Mouse (Mus musculus) thymus, postnatal 25 days (tissue): ENCODE measurements at regions not wholly inside any gene's neighbourhood (a gene's known extent, or its start where the extent isn't known, plus 50 kb on each side); places are given as distances from the start of the nearest gene placed in this dataset.

Experiments
- DNase-seq: peaks from one replicate; pipeline ENCODE4 v3.0.0; 2022

DNA sequence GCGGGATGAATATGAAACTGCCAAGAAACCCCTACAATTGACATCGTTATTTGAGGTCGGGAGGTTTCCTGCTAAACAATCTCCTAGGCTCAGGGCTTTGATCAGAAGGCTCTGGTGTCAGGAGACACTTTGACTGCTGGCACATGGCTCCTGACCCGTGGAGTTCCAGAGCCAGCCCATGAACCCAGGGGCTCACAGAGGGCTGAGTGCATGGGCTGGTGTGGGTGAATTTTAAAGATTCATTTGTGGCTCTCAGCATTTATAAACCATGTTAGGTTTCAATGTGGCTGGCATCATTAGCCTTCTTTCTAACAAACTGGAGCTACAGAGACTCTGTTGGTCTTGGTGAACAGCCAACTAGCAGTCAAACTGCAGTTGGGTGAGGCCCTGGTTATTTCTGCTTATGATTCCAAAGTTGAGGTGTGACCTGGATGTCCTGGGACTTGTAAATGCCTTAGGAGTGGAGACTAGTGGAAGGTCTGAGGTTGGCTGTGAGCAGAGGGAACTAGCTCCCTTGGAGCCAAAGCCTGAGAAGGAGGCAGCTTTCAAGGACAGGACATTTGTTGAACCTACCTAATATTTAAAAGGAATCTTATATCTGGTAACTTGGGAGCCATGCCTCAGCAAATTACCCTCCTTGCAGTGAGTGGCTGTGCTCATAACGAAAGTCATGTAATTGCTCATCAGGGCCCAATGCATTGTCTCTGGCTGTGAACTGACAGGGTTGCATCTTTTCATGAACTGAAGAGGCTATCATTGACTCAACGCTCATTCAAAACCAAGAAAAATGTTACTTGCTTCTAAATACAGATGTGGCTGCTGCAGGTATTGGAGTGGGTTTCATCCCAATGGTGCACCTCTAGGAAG lies 108.0 kb upstream of the Mki67 start:
- DNase-seq: no peak

GRCm38 (mm10) chr7:135829246-135829645 lies 113.1 kb upstream of the Mki67 start:
- DNase-seq: no peak

DNA sequence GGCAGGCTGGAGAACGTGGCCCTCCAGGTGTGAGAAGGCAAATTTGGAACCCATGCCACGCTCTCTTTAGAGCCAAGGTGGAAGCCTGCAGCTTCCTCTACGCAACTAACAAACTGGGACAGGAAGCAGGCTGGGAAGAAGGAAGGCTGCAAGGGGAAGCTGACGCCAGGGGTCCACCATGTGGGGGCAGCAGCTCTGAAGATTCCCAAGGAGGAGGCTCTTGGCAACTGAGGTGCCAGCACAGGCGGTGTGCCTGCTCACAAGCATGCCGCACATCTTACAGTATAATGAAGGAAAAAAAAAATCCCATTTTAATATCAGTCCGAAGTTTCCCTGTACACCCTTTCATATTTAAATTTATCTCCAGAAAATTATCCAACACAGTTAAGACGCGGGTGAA lies 117.3 kb upstream of the Mki67 start:
- DNase-seq: no peak

- DNase-seq: peak; percentile 14
Observed at GRCm38 (mm10) chr7:135836808-135837733, 120.9 kb upstream of the Mki67 start.

GRCm38 (mm10) chr7:135844018-135844417 lies 127.9 kb upstream of the Mki67 start:
- DNase-seq: no peak

DNA sequence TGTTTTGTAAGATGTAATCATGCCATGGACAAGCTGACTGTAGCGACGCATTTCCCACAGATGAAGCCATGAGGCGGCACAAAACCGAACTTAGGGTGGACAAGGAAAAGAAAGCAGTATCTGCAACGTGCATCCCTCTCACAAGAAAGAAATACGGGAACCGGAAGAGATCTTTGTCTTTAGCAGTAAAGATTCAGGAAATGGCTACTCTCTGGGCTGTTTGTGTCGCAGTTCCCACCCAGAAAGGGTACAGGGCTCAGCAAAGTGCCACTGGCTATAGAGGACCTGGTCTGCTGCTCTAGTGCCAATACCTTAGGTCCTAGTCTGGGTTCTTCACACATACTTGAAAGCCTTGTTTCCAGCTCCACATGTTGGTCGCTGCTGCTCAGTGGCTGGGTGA lies 131.1 kb upstream of the Mki67 start:
- no peak for DNase-seq

GRCm38 (mm10) chr7:135848170-135848569 lies 132.0 kb upstream of the Mki67 start:
- DNase-seq: no peak

DNA sequence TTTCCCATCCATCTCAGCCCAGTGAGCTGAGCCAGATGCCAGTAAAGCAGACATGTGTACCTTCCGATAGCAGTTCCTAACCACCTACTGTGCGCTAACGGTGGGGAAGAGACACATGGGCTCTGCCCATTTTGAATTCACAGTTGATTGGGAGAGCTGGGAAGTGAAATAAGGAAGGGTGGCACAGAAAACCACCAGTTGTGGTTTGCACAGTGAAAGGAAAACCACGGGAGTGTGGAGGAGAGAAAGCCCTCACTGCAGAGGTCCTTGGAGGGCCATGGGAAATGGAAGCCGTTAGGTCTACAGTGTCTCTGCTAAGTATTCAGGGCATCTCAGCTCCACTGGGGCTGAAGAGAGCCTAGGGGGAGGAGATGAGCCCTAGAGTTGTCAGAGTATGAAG lies 132.7 kb upstream of the Mki67 start:
- no peak for DNase-seq

GRCm38 (mm10) chr7:135853127-135853813 lies 137.1 kb upstream of the Mki67 start:
- peak; percentile 34 for DNase-seq

- DNase-seq: no peak
Observed at GRCm38 (mm10) chr7:135853814-135854324, 137.7 kb upstream of the Mki67 start.

DNA sequence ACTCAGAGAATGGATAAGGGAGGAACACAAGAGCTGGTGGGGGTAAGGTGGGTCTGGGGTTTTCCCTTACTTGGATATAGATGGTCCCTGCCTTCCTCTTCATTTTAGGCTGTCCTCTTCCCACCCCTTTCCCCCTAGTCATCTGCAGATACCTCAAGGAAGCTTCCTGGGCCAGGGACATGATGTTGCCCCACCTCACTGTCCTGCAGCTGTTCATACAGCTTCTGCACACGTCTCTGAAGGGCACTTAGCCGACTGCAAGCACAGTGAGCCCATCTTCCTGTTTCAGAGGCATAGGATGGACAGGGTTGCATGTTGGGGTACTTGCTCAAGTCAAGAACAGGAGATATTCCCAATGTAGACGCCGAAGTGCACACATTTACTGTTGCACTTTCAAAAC lies 144.1 kb upstream of the Mki67 start:
- no peak for DNase-seq

DNA sequence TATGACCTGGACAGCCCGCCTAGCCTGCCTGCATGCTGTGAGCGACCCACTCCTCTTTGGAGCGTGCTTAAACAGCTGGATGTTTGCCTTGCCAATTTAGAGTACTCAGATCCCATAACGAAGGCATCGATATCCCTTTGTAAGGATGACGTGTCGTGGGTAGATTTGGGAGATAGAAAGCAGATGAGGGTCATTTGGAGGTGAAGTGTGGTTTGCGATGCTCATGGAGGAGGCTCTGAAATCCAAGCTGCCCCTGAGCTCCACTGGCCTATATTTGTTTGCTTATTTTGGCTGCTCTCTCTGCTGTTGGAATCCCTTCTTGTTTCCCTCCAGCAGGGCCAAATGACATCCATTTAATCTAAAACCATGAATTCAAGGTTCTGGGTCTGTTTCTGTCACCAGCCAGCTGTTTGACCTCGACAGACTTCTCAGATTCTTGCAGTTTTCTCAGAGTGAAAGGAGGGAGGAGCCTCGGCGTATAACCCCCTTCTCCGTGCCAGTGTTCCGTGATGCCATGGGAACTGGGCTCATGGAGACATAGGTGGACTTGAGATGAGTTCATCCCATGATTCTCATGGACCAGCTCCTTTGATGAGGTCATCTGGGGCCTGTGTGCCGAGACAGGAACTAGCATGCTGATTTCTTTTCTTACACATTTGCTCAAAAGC lies 144.7 kb upstream of the Mki67 start:
- DNase-seq: no peak

DNA sequence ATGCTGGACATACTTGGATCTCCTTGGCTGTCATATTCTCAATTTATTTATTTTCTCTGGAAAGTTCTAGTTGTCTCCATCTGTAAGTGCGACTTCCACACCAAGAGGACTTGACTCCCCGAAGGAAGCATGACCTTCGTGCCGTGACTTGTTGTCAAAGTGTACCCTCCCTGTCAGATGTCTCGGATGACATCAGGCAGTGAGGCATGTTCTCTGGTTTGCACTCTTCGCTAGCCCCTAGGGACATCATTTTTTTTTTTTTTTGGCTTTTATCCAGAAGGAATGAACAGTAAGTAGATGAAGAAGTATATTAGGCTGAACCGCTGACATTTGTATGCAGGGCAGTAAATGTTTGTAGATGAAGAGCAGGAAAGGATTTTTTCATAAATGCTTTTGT lies 145.2 kb upstream of the Mki67 start:
- no peak for DNase-seq

DNA sequence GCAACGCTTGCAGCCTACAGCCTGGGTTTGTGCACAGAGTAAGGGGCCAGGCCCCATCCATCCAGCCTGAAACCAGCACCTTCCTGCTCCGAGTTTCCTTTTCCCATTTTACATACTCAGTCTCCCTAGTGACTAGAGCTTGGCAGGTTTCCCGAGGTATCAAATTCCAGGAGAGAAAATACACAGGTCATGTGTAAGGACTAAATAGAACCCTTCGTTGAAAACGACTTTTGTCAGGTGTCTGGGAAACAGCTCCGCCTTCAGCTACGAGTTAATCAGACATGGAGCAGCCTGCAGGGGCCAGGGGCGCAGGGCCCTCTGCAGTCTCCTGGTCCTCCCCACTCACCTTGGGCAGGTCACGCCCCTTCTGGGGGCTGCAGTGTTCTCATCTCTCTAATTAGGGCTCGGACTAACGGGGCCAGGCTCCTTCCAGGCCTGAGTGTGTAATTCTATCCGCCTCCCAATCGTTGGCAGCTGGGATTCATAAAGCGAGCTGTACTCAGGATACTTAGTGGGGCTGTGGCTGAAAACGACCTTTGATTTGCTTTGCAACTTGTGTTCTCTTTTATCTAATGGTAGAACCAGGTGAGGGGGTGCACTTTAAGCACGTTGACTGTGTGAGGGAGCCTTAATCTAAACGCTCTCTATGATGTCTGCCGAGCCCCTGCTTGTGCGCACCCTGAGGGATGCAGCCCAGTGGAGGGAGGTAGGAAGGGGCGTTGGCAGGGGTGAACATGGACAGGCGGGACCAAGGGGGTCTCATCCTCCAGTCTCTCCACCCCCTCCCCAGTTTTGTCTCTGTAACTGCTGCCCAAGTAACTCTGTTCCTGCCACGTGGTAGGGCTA lies 147.6 kb upstream of the Mki67 start:
- DNase-seq: no peak

DNA sequence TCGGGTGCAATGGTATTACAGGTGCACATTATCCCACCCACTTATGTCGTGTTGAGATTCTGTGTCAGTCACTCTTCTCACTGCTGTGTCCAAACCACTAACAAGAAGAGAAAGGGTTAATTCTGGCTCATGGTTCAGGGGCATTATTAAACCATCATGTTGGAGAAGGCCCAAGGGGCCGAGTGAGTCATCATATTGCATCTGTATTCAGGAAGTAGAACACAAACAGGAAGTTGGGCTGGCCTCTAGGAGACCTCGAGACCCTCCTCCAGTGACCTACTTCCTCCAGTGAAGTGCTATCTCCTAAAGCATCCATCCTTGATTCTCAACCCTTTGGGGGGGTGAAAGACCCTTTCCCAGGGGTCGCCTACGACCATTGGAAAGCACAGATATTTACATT lies 154.8 kb upstream of the Mki67 start:
- DNase-seq: no peak

GRCm38 (mm10) chr7:135877091-135877874 lies 161.1 kb upstream of the Mki67 start:
- DNase-seq: no peak

DNA sequence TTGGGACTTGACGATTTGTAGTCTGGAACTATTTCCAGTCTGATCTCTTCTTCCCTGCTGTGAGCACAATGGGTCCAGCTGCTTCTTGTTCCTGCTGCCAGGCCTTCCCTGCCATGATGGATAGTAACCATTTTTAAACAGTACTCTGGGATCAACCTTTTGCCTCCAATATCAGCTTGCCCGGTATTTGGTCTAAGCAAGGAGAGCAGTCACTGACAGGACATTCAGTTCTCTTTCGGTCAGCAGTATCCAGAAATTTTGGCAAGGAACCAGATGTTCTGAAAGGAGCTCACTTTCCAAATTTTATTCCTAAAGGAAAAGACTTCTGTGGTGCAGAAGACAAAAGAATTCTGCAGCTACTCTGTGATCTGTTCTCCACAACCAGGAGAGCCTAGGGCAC lies 162.6 kb upstream of the Mki67 start:
- no peak for DNase-seq

DNA sequence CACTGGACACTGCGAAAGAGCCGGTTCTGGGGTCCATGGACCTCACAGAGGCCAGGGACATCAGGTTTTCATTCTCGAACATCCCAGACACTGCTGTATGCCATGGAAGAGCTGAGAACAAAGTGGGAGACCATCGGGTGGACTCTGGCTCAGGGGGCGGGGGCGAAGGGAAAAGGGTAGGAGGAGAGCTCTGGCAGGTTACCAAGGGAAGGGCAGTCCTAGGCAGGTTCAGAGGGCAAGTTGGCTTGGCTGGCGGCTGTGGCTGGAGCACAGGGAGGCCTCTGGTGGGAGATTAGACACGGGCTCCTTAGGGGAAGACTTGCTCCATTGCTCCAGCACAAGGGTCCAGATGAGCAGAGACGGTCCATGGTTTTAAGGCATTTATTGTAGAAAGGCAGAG lies 164.3 kb upstream of the Mki67 start:
- DNase-seq: no peak

- DNase-seq: no peak
Observed at GRCm38 (mm10) chr7:135882306-135882705, 166.1 kb upstream of the Mki67 start.

- no peak for DNase-seq
Observed at GRCm38 (mm10) chr7:135888598-135888997, 172.4 kb upstream of the Mki67 start.
